ENCODE assay signal across 27 mouse cellular contexts in genomic region chr5:89952611-89953010, GRCm38 (mm10).
"Had no signal": no experiment of that assay in that cellular context is flagged by ENCODE, and none has a peak within 500 bp of the region (broad histone marks: within the 10 kb centered on the region; RNA-seq: fewer than 3 reads in every experiment).

No protein-coding gene starts in this region.

- H3K27ac ChIP-seq: gastrocnemius, adult 2 months; heart, embryonic 10.5 days; hindbrain, embryonic 10.5 days; hindbrain, embryonic 12.5 days; hindbrain, embryonic 14.5 days; intestine, embryonic 15.5 days; layer of hippocampus, adult 2 months; limb, embryonic 13.5 days; limb, embryonic 15.5 days; liver, embryonic 12.5 days; liver, embryonic 14.5 days had no signal

- H3K9me3 ChIP-seq: heart, embryonic 10.5 days; heart, embryonic 12.5 days; hindbrain, embryonic 10.5 days; hindbrain, embryonic 12.5 days; intestine, embryonic 15.5 days; limb, embryonic 13.5 days; limb, embryonic 15.5 days had no signal

- H3K4me2 ChIP-seq: heart, embryonic 12.5 days; hindbrain, embryonic 12.5 days; hindbrain, embryonic 14.5 days; intestine, embryonic 15.5 days; limb, embryonic 13.5 days; limb, embryonic 15.5 days; liver, embryonic 12.5 days had no signal

- H3K9ac ChIP-seq: heart, embryonic 12.5 days; hindbrain, embryonic 12.5 days; hindbrain, embryonic 14.5 days; intestine, embryonic 15.5 days; limb, embryonic 13.5 days; limb, embryonic 15.5 days; liver, embryonic 12.5 days; liver, embryonic 14.5 days had no signal

- H3K27me3 ChIP-seq: heart, embryonic 12.5 days; hindbrain, embryonic 12.5 days; intestine, embryonic 15.5 days; limb, embryonic 13.5 days; limb, embryonic 15.5 days; liver, embryonic 12.5 days had no signal

- DNase-seq: gastrocnemius, adult 2 months; gastrocnemius, postnatal 10 days; gastrocnemius, postnatal 25 days; heart, adult 18-20 months; heart, postnatal 10 days; heart, postnatal 4 days; kidney, adult 18-20 months; kidney, adult 8-10 months; kidney, postnatal 10 days; kidney, postnatal 25 days; kidney, postnatal 4 days; layer of hippocampus, postnatal 36 days; left cerebral cortex, postnatal 4 days had no signal

- ATAC-seq: hindbrain, embryonic 16.5 days; inflammation-experienced regulatory T-cells, adult 6 months; intestine, embryonic 15.5 days; intestine, postnatal 0 days; liver, embryonic 12.5 days had no signal

- H3K4me3 ChIP-seq: gastrocnemius, adult 2 months; heart, embryonic 10.5 days; heart, embryonic 12.5 days; hindbrain, embryonic 10.5 days; hindbrain, embryonic 12.5 days; intestine, embryonic 15.5 days; layer of hippocampus, adult 2 months; limb, embryonic 13.5 days; limb, embryonic 15.5 days; liver, embryonic 12.5 days had no signal

- H3K4me1 ChIP-seq: heart, embryonic 10.5 days; heart, embryonic 12.5 days; hindbrain, embryonic 10.5 days; hindbrain, embryonic 12.5 days; intestine, embryonic 15.5 days; limb, embryonic 13.5 days; limb, embryonic 15.5 days; liver, embryonic 12.5 days had no signal

- H3K36me3 ChIP-seq: heart, embryonic 10.5 days; heart, embryonic 12.5 days; hindbrain, embryonic 10.5 days; hindbrain, embryonic 12.5 days; intestine, embryonic 15.5 days; limb, embryonic 13.5 days; limb, embryonic 15.5 days; liver, embryonic 12.5 days had no signal
